In genomic region chr5:145083632-145084451, GRCm38 (mm10) we compare ENCODE assay signal across 7 mouse cellular contexts. TPM values are rescaled to one million over a fixed set of nuclear protein-coding genes. Genes with fewer than 3 reads are reported as not detected.
DNase-seq lines count a peak whose midpoint lies in the region; ATAC-seq lines count a peak whose summit lies in the region.

TSS of gene Arpc1a (plus strand) at chr5:145083830.
TSS of gene Kpna7 (minus strand) at chr5:145084030.

- DNase-seq in adrenal gland, postnatal 14 days: peak; percentile 97
- DNase-seq in embryonic facial prominence, embryonic 11.5 days (ENCODE audit: low spot score): peak; percentile 95
- peak; percentile 100 for DNase-seq in heart, adult 11 months
- DNase-seq in kidney, adult 18-20 months: peak; percentile 91
- DNase-seq in limb, embryonic 11.5 days (ENCODE audit: low spot score): peak; percentile 94
- DNase-seq in midbrain, embryonic 14.5 days: peak; percentile 99
- peak; percentile 89 to 92 for DNase-seq in spleen, adult 18-20 months

- under 1% methylated on average over 54 of the region's 54 CpGs for WGBS in embryonic facial prominence, embryonic 11.5 days
- under 1% methylated on average over 54 of the region's 54 CpGs for WGBS in limb, embryonic 11.5 days
- WGBS in midbrain, embryonic 14.5 days: 1% methylated on average over 54 of the region's 54 CpGs

- H3K4me1 ChIP-seq in embryonic facial prominence, embryonic 11.5 days (ENCODE audit: control insufficient read depth, insufficient read depth, low read length): no peaks in the 10 kb centered on the region
- 0 out of 2 replicates have a peak, but pooled peaks cover 3% of the 10 kb centered on the region for H3K4me1 ChIP-seq in limb, embryonic 11.5 days (ENCODE audit: control insufficient read depth, insufficient read depth, low read length)
- peaks cover 10% of the 10 kb centered on the region for H3K4me1 ChIP-seq in midbrain, embryonic 14.5 days (ENCODE audit: control insufficient read depth, insufficient read depth, low read length)

- H3K4me3 ChIP-seq in embryonic facial prominence, embryonic 11.5 days (ENCODE audit: low read depth, low read length): peak within 1 kb of the TSS; percentile 85
- peak within 1 kb of the TSS; percentile 71 for H3K4me3 ChIP-seq in limb, embryonic 11.5 days (ENCODE audit: low read depth, low read length)
- peak within 1 kb of the TSS; percentile 86 for H3K4me3 ChIP-seq in midbrain, embryonic 14.5 days (replicated peaks; ENCODE audit: low read depth, low read length)

- H3K4me2 ChIP-seq in embryonic facial prominence, embryonic 11.5 days (ENCODE audit: low read depth, low read length): peak within 1 kb of the TSS; percentile 65
- peak within 1 kb of the TSS; percentile 86 for H3K4me2 ChIP-seq in limb, embryonic 11.5 days (ENCODE audit: low read depth, severe bottlenecking)
- peak within 1 kb of the TSS; percentile 94 for H3K4me2 ChIP-seq in midbrain, embryonic 14.5 days (ENCODE audit: low read length)

- peak; percentile 97 for ATAC-seq in embryonic facial prominence, embryonic 11.5 days (replicated peaks; ENCODE audit: insufficient number of reproducible peaks, low FRiP score, low TSS enrichment, low read depth)
- peak; percentile 92 for ATAC-seq in limb, embryonic 11.5 days (ENCODE audit: insufficient number of reproducible peaks, low FRiP score, low TSS enrichment, low read depth)
- peak; percentile 96 for ATAC-seq in midbrain, embryonic 14.5 days (ENCODE audit: low FRiP score, low TSS enrichment)

- H3K9ac ChIP-seq in embryonic facial prominence, embryonic 11.5 days (replicated peaks; ENCODE audit: low read length): peak within 1 kb of the TSS; percentile 84
- peak within 1 kb of the TSS; percentile 70 for H3K9ac ChIP-seq in limb, embryonic 11.5 days (ENCODE audit: low read length)
- H3K9ac ChIP-seq in midbrain, embryonic 14.5 days (replicated peaks; ENCODE audit: low read length): peak within 1 kb of the TSS; percentile 92

- H3K27ac ChIP-seq in embryonic facial prominence, embryonic 11.5 days (replicated peaks; ENCODE audit: low read depth, low read length): no peak within 1 kb of the TSS
- 0 out of 2 replicates have a peak within 1 kb of the TSS, but pooled peaks have one; percentile 24 for H3K27ac ChIP-seq in limb, embryonic 11.5 days (replicated peaks; ENCODE audit: low read depth, low read length)
- peak within 1 kb of the TSS; percentile 91 for H3K27ac ChIP-seq in midbrain, embryonic 14.5 days (replicated peaks; ENCODE audit: low read depth, low read length)

- no peaks in the 10 kb centered on the region for H3K36me3 ChIP-seq in embryonic facial prominence, embryonic 11.5 days (replicated peaks; ENCODE audit: control insufficient read depth, insufficient read depth, low read depth, low read length)
- H3K36me3 ChIP-seq in limb, embryonic 11.5 days (ENCODE audit: control insufficient read depth, insufficient read depth, low read length): 0 out of 2 replicates have a peak, but pooled peaks cover 4% of the 10 kb centered on the region
- 0 out of 2 replicates have a peak, but pooled peaks cover 6% of the 10 kb centered on the region for H3K36me3 ChIP-seq in midbrain, embryonic 14.5 days (ENCODE audit: control insufficient read depth, insufficient read depth, low read length)

- H3K27me3 ChIP-seq in embryonic facial prominence, embryonic 11.5 days (ENCODE audit: control insufficient read depth, insufficient read depth, low read length): no peaks in the 10 kb centered on the region
- H3K27me3 ChIP-seq in limb, embryonic 11.5 days (ENCODE audit: control insufficient read depth, insufficient read depth, low read length): no peaks in the 10 kb centered on the region
- H3K27me3 ChIP-seq in midbrain, embryonic 14.5 days (ENCODE audit: control insufficient read depth, insufficient read depth, low read length): no peaks in the 10 kb centered on the region

- no peaks in the 10 kb centered on the region for H3K9me3 ChIP-seq in embryonic facial prominence, embryonic 11.5 days (replicated peaks; ENCODE audit: control insufficient read depth, low read length)
- no peaks in the 10 kb centered on the region for H3K9me3 ChIP-seq in limb, embryonic 11.5 days (ENCODE audit: control insufficient read depth, low read length)
- H3K9me3 ChIP-seq in midbrain, embryonic 14.5 days (ENCODE audit: control insufficient read depth, low read length): no peaks in the 10 kb centered on the region

RNA-seq across cellular contexts. Expression of gene Arpc1a, which starts in this region (rescaled TPM):
- total RNA-seq in adrenal gland, postnatal 14 days (2021): 101 and 105 TPM in 2 replicates
- 157 and 161 TPM in 2 replicates for polyA plus RNA-seq in embryonic facial prominence, embryonic 11.5 days (2014; fragmentation: Nextera tagmentation; extraction: Ambion mirVana)
- polyA plus RNA-seq in limb, embryonic 11.5 days (2014; fragmentation: Nextera tagmentation; extraction: Ambion mirVana): 148 and 152 TPM in 2 replicates
- 268 and 288 TPM in 2 replicates for polyA plus RNA-seq in midbrain, embryonic 14.5 days (2014; fragmentation: Nextera tagmentation; extraction: Ambion mirVana)

RNA-seq across cellular contexts. Expression of gene Kpna7, which starts in this region (rescaled TPM):
- not detected in 2 replicates for total RNA-seq in adrenal gland, postnatal 14 days (2021)
- not detected in 2 replicates for polyA plus RNA-seq in embryonic facial prominence, embryonic 11.5 days (2014; fragmentation: Nextera tagmentation; extraction: Ambion mirVana)
- polyA plus RNA-seq in limb, embryonic 11.5 days (2014; fragmentation: Nextera tagmentation; extraction: Ambion mirVana): 0.13 and 0.14 TPM in 2 replicates
- polyA plus RNA-seq in midbrain, embryonic 14.5 days (2014; fragmentation: Nextera tagmentation; extraction: Ambion mirVana): not detected in 2 replicates
